Mouse (Mus musculus): ENCODE data around the gene Unc93a2.
"Not testable (repeated sequence)": the region's sequence is repeated elsewhere in the genome, so short reads cannot be mapped to it uniquely, and the experiment has no call there.

Unc93a2 gene

GRCm38 (mm10) chr17:7352596-7352995 is 32.7 kb downstream of the Unc93a2 start, which contains the start of gene Ttll2:
TSS of gene Ttll2 (minus strand) at chr17:7352696.
- H3K4me3 ChIP-seq (replicated peaks; ENCODE audit: low read length); H3K9me3 ChIP-seq (ENCODE audit: low read length); H3K36me3 ChIP-seq (ENCODE audit: insufficient read depth, low read length); H3K4me1 ChIP-seq (replicated peaks; ENCODE audit: low read depth, low read length); H3K27me3 ChIP-seq (ENCODE audit: insufficient read depth, low read length): not testable (repeated sequence)

GRCm38 (mm10) chr17:7348765-7349164 is 36.5 kb downstream of the Unc93a2 start:
- not testable (repeated sequence) for H3K27me3 ChIP-seq (ENCODE audit: insufficient read depth, low read length); H3K4me3 ChIP-seq (replicated peaks; ENCODE audit: low read length); H3K36me3 ChIP-seq (ENCODE audit: insufficient read depth, low read length); H3K4me1 ChIP-seq (replicated peaks; ENCODE audit: low read depth, low read length); H3K9me3 ChIP-seq (ENCODE audit: low read length)

- H3K9me3 ChIP-seq (ENCODE audit: low read length); H3K36me3 ChIP-seq (ENCODE audit: insufficient read depth, low read length); H3K27me3 ChIP-seq (ENCODE audit: insufficient read depth, low read length); H3K4me3 ChIP-seq (replicated peaks; ENCODE audit: low read length); H3K4me1 ChIP-seq (replicated peaks; ENCODE audit: low read depth, low read length): not testable (repeated sequence)
Measured at GRCm38 (mm10) chr17:7337381-7337780, 47.9 kb downstream of the Unc93a2 start.

- not testable (repeated sequence) for H3K4me1 ChIP-seq (replicated peaks; ENCODE audit: low read depth, low read length); H3K4me3 ChIP-seq (replicated peaks; ENCODE audit: low read length); H3K27me3 ChIP-seq (ENCODE audit: insufficient read depth, low read length); H3K9me3 ChIP-seq (ENCODE audit: low read length); H3K36me3 ChIP-seq (ENCODE audit: insufficient read depth, low read length)
Measured at GRCm38 (mm10) chr17:7332745-7333144, 52.5 kb downstream of the Unc93a2 start.

- H3K4me1 ChIP-seq (replicated peaks; ENCODE audit: low read depth, low read length); H3K9me3 ChIP-seq (ENCODE audit: low read length); H3K27me3 ChIP-seq (ENCODE audit: insufficient read depth, low read length); H3K36me3 ChIP-seq (ENCODE audit: insufficient read depth, low read length); H3K4me3 ChIP-seq (replicated peaks; ENCODE audit: low read length): not testable (repeated sequence)
Measured at GRCm38 (mm10) chr17:7326415-7326814, 58.8 kb downstream of the Unc93a2 start.

- H3K36me3 ChIP-seq (ENCODE audit: insufficient read depth, low read length); H3K4me1 ChIP-seq (replicated peaks; ENCODE audit: low read depth, low read length); H3K27me3 ChIP-seq (ENCODE audit: insufficient read depth, low read length); H3K9me3 ChIP-seq (ENCODE audit: low read length); H3K4me3 ChIP-seq (replicated peaks; ENCODE audit: low read length): not testable (repeated sequence)
Measured at GRCm38 (mm10) chr17:7324346-7324745, 60.9 kb downstream of the Unc93a2 start, which contains the start of gene Tcp10a. TSS of gene Tcp10a (plus strand) at chr17:7324646.

GRCm38 (mm10) chr17:7319789-7320188 is 65.5 kb downstream of the Unc93a2 start:
- H3K36me3 ChIP-seq (ENCODE audit: insufficient read depth, low read length); H3K4me1 ChIP-seq (replicated peaks; ENCODE audit: low read depth, low read length); H3K4me3 ChIP-seq (replicated peaks; ENCODE audit: low read length); H3K27me3 ChIP-seq (ENCODE audit: insufficient read depth, low read length); H3K9me3 ChIP-seq (ENCODE audit: low read length): not testable (repeated sequence)

GRCm38 (mm10) chr17:7315693-7316382 is 69.4 kb downstream of the Unc93a2 start:
- H3K4me1 ChIP-seq (replicated peaks; ENCODE audit: low read depth, low read length): not testable (repeated sequence)

More at GRCm38 (mm10) chr17:7315693-7316382, 69.4 kb downstream of the Unc93a2 start:
- H3K4me3 ChIP-seq (replicated peaks; ENCODE audit: low read length); H3K36me3 ChIP-seq (ENCODE audit: insufficient read depth, low read length); H3K27me3 ChIP-seq (ENCODE audit: insufficient read depth, low read length); H3K9me3 ChIP-seq (ENCODE audit: low read length): not testable (repeated sequence)
